Mouse (Mus musculus): ENCODE measurements around the gene Galt.
"Not testable (repeated sequence)": the region's sequence is repeated elsewhere in the genome, so short reads cannot be mapped to it uniquely, and the experiment has no call there.

- TF ChIP-seq CTCF (IDR thresholded peaks at IDR 0.05; ENCODE audit: low read depth); EP300 (optimal IDR thresholded peaks at IDR 0.05): not testable (repeated sequence)
Observed at GRCm38 (mm10) chr4:41781271-41781670, 26.2 kb downstream of the Galt start.

Data from stomach, postnatal 0 days (tissue).